Mouse (Mus musculus): ENCODE data around the gene Snrk. TPM values are rescaled to one million over a fixed set of nuclear protein-coding genes. Genes with fewer than 3 reads are reported as not detected.

Snrk gene
- total RNA-seq, 2 experiments from 2014 or later, result 77.8 to 78.7 TPM

DNA sequence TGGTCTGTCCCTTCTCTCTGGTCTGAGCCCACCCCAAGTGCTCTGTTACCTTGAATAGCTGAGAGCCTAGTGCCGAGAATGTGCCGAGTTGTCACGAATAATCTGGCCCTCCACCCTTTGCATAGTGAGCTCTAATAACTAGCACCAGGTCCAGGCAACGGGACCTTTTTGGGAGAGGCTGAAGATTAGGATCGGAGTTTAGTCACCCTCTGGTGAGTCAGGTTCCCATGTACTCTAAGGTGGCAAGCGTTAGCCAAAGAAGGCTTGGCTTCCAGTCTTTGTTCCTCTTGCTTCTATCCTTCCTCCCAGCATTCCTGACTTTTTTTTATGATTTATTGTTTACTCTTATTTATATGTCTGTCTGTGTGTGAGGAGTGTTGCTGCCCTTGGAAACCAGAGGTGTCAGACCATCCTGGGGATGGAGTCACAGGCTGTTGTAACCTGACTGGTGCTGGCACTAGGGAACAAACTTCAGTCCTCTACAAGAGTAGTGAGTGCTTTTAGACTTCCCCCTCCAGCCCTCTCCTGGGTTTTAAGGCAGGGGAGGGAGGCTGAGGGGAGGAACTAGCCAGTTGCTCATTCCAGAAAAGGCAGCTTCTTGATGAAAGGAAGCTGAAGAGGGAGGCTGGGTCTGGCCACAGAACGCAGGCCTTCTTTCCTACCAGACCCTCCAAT, 9.2 kb upstream of the Snrk start:
- no peak for DNase-seq

DNA sequence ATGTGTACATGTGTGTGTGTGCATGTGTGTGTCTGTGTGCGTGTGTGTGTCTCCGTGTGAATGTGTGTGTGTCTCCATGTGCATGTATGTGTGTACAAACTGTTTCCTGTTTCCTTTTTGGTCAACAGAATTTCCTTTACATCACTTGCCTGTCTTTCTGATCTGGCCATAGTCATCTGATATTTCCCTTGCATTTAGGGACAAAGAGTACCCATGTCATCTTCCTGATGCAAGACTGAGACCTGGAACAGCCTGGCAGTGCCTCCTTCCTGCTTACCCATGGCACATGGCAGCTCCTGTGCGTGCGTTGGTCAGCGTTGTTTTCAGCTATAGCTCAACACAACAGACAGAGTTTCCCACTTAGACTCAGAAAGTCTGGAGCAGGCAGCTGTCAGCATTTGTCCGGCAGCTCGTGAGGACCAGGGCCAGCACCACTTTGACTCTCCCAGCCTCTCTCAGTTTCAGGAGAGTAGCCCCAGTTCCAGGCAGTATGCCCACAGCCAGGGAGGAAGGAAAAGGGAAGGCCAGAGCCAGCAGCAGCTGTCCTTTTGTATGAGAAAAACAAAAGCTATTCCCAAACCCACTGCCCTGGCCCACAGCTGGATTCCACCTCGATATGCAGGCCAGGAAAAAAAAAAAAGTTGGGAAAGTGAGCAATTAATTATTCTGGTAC, 7.4 kb upstream of the Snrk start:
- peak; percentile 77 for DNase-seq

DNA sequence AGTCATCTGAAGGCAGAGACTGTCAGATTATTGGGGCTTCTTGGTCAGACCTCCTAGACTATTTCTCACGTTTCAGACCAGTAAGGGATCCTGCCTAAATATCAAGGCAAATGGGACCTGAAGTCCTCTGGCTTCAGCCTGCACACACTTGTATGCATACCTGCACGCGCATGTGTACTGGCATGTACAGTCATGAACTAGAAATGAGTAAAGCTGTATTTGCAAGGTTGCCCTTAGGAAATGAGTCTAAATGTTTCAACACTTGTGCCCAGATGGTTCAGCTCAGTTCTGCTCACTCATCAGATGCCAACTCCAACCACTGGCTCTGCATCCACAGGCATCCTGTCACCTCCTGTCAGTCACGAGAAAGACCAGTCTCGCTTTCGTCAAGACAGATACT, 6.6 kb upstream of the Snrk start:
- DNase-seq, result no peak

DNA sequence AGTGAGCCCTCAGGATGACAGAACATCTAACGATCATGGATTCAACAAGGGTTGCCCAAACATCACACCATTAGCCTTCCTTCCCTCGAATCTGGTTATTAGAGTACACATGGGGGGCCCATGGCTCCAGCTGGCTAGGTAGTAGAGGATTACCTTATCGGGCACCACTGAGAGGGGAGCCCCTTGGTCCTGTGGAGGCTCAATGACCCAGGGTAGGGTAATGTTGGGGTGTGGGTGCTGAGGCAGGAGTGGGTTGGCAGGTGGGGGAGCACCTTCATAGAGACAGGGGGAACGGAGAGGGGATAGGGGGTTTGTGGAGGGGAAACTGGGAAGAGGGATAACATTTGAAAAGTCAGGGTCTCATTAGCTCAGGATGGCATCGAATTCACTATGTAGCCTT, 6.1 kb upstream of the Snrk start:
- no peak for DNase-seq

DNA sequence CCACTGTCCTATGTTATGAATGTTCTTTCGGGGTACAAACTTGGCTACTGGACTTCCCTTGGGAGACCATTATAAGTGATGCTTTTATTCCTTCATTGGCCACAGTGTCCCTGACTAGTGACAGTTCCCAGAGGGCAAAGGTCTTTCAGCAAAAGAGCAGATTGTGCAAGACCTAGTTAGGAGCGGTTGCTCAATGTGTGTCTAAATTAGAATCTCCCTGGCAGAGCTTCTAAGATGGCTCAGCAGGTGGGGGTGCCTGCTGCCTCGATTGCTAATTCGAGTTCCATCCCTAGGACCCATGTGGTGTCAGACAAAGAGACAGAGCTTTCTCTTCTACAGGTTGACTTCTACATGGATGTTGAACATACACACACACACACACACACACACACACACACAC, 1.5 kb upstream of the Snrk start:
- no peak for DNase-seq

DNA sequence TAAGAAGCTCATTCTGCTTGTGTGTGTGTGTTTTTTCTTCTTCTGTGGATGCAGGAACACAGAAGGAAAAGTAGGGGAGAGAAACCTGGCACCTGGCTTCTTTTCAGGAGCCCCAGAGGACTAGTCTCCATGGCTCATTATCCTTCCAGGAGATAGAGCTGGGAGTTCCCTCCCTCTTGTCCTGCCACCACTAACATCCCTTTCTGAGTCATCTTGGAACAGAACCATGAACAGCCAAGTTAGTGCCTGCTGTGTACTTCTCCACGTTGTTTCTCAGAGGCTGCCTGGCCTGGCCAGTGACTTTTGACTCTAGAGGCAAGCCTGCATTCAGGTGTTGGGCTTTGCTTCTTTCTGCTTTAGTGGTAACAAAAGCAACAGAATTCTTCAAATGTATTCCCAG, 707 bp upstream of the Snrk start:
- DNase-seq, result no peak

DNA sequence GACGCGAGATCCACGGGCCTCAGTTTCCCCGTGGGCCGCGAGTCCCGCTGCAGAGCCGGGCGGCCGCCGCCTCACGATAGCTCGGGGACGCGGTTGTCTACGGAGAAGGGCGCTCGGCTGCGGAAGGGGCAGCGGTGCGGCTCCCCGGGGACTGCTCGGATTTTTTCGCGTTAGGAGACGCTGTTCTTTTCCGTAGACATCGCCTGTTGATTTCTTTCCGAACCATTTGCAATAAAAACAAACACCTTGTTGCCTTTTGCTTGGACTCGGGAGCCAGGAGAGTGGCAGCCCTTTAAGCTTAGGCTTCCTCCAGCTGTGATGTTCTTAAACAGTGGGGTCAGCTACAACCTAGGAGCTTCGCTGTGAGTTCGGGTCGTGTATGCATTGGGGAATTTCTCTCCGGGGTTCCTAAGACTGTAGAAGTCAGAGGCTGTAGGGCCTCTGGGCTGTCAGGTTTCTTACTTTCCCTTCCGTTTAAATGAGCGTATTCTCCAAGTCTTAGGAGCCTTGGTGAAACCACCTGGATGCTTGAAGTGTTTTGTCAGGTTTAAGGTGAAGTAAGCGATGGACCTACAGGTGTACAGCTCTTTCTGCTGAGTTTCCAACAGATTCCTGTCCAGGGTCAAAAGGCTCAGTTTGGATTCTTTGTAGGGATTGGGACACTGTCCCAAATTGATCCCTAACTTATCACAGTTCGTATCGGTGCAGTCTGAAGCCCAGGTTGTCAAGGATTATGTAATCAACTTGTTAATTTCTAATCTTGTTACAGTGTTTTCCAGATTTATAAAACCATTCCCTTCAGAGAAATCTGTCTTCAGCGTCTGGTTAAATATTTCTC, 845 bp downstream of the Snrk start:
- DNase-seq, result peak; percentile 60

DNA sequence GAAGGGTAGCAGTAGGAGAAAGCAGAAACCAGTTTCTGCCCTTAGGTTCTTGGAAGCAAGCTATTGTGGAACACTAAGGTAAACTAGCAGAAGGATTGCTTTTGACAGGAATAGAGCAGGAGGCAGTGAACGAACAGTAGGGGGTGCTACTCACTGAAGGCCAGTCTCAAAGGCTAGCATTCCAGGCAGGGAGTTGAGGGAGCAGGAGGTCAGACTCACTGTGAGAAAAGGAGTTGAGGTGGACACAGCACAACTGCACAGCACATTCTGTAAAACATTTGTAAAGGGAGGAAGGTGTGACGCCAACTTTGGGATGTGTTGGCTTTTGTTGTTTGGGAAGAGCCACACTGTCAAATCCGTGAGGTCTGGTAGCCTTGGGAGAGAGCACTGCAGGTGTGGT, 3.0 kb downstream of the Snrk start:
- DNase-seq, result peak; percentile 72

DNA sequence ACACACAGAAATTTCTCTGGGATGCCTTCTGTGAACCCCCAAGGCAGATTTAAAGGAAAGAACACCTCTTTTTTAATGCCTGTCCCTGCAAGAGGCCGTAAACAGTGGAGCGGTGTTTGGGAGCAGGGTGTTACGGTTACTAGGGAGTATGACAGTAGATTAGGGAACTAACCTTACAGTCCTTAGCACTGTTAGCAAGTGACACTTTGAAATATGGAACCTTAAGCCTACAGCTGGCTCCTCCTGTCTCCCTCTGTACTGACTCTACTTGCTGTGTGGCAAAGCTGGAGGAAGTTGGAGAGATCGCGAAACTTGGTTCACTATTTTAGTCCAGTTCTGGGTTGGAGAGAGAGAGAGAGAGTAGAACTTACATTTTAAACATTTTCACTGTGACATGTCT, 5.0 kb downstream of the Snrk start:
- no peak for DNase-seq

DNA sequence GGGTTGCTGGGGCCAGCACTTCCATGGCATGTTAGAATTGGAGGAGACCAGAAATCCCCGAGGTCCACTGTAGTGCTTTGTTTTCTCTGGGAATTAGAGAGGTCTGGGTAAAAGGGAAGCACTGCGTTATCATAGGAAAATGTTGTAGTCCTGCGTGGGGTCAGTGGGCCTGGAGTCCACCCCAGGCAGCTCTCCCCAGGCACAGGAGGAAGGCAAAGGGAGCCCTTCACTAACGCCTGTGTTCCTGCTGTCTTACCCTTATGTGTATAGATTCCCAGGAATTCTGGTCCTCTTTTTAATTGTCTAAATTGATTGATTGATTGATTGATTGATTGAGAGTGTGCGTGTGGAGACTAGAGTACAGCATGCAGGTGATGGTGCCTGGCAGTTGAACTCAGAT, 6.1 kb downstream of the Snrk start:
- DNase-seq, result no peak

DNA sequence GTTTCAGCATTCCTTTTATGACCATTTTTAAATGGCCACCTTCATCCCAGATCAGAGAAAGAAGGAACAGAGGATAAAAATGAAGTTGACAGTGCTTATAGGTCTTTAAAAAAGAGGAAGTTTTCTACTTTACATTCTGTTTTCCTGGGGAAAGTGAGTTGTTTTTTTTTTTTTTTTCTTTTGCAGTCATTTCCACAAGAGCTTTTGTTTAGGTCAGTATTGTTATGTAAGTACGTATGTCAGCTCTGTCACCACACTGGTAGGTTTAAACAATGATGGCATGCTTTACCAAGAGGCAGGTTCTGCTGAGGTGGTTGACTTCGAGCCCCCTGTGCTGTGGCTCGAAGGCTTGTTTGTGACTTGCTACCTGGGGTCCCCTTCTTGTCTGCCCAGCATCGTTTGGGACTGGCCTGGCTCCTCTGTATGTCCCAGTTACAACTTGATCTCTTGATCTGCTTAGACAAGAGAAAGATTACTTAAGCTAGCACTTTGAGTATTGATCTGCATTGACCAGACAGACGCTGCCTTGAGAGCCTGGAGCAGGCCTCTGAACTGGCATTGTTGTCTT, 8.7 kb downstream of the Snrk start:
- DNase-seq, result no peak

DNA sequence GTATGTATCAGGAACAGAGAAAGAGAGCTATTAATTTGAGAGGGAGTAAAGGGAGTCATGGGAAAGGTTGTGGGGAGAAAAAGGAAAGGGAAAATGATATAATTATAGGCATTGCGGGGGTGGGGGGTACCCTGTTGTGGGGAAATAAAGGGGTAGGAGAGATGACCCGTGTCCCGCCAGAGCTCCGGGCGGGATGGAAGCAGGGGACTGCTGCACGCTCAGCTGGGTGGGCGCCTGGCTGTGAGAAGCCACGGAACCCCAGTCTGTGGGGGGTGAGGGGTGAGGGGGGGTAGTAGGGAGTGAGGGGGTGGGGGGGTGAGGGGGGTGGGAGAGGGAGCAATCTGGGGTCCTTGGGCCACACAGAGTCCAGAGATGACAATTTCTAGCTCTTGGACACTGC, 9.7 kb downstream of the Snrk start:
- DNase-seq, result no peak

DNA sequence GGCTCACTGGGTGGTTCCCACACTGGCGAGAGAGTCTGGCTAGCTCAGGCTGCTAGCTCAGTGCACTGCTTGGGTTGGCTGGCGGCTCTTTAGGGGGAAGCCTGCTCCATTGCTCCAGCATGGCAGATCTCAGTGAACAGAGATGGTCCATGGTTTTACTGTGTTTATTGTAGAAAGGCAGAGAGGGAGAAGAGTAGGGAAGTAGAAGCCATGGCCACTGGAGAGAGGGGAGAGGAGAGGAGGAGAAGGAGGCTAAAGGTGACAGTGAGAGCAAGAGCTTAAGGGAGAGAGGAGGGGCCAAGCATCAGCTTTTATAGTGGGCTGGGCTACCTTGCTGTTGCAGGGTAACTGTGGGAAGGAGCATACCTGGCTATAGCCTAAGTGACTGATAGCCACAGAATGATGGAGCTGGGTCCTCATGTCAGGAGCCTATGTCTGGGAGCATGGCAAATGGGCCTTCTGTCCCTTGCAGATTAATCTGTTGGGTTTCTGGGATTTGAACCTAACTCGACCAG, 10.3 kb downstream of the Snrk start:
- DNase-seq, result no peak

DNA sequence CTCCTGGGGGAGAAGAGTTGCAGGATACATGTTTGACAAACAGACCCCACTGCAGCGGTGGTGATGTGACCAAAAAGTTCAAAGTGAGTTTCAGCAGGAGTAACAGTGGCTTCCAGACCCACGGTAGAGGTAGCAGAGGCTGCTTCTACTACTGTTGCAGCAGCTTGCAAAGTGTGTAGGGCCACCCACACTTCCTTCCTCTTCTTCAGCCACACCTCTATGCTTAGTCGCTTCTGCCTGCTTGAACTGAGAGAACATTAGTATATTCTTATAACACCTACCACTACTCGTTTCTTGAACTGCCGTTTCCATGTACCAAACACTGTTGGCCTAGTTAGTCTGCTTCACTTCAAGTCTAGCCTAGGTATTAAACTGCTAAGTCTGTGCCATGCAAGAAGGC, 11.6 kb downstream of the Snrk start:
- DNase-seq, result no peak

DNA sequence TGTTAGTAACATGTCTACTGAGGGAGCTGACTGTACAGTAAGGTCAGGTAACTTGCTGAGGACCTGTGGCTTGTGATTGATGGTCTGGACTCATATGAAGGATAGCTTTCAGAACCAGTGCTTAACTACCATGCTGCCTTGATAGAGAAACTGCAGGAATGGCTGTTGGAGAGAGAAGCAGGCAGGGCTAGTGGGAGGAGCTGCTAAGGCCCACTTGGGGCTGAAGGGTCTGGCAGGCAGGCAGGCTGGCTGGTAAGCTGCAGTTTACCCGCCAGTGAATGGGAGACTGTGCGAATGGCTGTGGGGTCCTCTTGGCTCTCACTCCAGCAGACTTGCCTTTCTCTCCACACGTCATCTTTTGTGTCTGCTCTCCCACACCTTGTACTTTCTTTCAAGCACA, 13.6 kb downstream of the Snrk start:
- DNase-seq, result no peak

DNA sequence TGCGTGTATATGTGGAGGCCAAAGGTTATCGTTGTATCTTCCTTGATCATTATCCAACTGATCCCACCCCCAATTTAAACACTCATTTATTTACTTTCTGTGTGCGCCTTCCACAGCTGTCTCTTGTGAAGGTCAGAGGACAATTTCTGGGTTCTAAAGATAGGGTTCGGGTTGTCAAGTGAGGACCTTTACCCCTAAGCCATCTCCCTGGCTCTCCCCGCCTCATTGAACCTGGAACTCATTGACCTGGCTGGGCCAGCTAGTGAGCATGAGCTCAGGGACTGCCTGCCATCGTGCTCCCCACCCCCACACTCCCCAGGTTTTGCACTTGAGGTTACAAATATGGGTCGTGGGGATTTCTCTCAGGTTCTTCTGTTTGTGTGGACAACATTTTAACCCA, 15.1 kb downstream of the Snrk start:
- DNase-seq, result no peak

DNA sequence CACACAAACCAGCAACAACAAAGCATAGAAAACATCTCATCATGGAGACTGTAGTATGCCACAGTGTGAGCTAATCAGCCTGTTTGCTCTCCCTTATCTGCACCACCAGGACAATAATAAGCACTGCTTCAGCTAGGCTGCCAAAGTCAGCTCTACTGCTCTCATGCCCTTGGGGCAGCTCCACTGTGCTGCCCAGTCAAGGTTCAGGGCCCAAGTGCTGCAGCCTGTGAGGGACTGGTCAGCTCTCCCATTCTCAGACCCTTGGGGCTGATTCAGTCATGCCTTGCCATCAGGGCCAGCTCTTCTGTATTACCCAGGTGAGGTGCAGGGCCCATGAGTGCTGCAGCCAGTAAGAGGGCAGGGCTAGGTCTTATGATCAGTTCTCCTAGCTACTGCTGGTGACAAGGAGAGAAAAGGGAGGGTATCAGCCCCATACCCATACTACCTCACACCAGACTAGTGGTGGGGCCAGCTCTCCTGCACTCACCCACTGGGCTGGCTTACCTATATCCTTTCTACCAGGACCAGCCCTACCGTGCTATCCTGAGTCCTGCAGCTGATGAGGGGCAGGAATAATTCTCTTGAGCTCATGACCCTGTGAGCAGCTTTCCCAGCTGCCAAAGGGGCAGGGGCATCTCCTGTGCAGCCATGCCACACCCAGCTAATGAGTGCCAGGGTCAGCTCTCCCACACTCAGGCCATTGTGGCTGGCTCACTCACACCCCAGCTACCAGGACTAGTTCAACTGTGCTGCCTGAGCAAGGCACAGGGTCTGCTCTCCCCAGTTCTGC, 18.2 kb downstream of the Snrk start:
- DNase-seq, result peak; percentile 44

DNA sequence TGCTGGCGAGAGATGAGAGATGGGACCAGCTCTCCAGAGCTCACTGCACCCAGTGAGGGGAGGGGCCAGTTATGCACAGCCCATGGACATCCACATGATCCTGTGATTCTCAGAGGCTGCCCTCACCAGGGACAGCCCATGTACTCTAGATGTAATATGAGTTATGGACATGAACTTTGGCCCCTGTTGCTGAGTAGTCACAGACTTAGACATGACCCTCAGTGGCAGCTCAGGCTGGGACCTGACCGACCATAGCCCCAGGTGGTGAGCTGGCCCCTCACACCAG, 18.8 kb downstream of the Snrk start:
- no peak for DNase-seq

DNA sequence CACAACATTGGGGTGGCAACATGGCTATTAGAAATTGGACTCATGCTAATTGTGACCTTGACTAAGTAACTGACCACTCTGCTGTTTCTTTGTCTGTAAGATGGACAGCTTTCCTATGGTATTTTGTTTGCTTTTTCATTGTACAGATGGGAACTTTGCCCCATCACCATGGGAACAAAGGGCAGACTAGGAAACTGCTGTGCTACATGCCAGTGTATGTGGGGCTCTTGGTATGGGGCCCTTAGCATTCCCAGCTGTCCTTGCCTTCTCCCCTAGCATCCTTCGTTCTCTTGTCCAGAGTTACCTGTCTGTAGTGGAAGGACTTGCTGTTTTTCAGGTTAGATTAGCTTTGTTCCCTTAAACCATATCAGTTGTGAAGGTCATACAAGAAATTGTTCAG, 20.9 kb downstream of the Snrk start:
- no peak for DNase-seq

DNA sequence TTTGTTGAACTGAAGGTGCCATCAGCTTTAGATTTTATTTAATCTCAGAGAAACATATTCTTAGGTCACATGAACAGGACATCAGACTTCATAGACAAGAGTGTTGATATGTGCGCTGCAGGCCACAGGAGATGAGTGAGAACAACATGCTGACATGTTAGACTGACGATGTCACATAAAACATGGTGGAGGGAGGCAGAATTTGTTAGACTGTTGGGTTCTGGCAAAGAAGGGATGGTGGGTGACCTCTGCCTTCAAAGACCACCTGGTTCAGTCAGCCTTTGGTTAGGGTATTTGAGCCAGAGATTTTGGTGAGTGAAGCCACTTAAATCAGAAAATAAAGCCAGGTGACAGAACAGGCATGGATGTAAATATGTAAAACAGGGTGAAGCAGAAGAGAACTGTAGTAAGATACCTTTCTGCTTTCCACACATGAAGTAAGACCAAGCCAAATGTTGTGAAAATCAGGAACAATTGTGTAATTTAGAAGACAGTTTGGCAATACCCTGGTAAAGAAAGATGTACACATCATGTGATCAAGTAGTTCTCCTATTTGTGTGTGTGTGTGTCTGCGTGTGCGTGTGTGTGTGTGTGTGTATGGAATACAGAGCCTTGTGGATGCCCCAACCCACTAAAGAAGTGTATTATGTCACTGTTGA, 21.4 kb downstream of the Snrk start:
- DNase-seq, result no peak

DNA sequence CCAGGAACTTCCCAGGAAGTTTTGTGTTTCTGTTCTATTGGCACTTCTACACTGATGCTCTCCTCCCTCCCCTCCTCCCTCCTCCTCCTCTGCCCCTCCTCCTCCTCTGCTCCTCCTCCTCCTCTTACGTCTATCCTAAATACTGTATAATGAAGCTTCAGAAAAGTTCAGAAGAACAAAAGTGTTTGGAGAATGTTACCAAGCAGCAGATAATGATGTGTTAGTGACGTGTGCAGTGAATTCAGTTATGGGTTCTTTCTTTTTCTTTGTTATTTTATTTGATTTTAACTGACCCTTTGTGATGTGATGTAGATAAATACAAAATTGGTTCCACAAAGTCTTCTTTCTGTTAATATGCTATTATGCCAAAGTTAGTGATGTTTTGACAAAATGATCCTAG, 22.2 kb downstream of the Snrk start:
- DNase-seq, result no peak

DNA sequence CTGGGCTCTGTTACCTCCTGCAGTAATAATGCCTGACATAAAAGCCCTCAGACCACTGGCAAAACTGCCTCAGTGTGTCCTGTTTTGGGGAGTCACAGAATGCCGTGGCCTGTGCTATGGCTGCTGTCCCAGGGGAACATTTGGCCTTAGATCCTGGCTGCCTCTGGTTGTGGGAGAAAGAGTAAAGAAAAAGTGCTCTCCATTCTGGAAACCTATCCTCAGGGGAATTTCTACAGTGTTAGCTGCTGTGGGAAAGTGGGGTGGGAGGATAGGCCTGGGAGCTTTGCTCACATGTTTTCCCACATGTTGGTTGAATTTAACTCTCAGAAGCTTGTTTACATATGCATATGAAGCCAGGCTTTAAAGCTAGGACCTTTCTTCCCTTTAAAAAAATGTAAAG, 26.2 kb downstream of the Snrk start:
- DNase-seq, result no peak
